10 mouse cellular contexts compared by ENCODE assay signal in genomic region chr9:96916076-96916475, GRCm38 (mm10). TPM values are rescaled to one million over a fixed set of nuclear protein-coding genes. Genes with fewer than 3 reads are reported as not detected.
A peak's percentile ranks its signal among the peaks of the same experiment; 100 is the strongest.
DNase-seq lines count a peak whose midpoint lies in the region; ATAC-seq lines count a peak whose summit lies in the region.
"Had no signal": no experiment of that assay in that cellular context is flagged by ENCODE, and none has a peak within 500 bp of the region (broad histone marks: within the 10 kb centered on the region; RNA-seq: fewer than 3 reads in every experiment).

No protein-coding gene starts in this region.

- H3K4me2 ChIP-seq in forebrain, embryonic 12.5 days = no peak overlapping the region
- no peak overlapping the region for H3K4me2 ChIP-seq in forebrain, embryonic 16.5 days (ENCODE audit: low read length)
- no peak overlapping the region for H3K4me2 ChIP-seq in kidney, embryonic 15.5 days
- no peak overlapping the region for H3K4me2 ChIP-seq in embryonic facial prominence, embryonic 12.5 days (replicated peaks)
- H3K4me2 ChIP-seq in midbrain, embryonic 13.5 days (replicated peaks) = no peak overlapping the region
- H3K4me2 ChIP-seq: embryonic facial prominence, embryonic 13.5 days had no signal

- peaks cover 5% of the 10 kb centered on the region; the same call in 1 of the 2 replicates for H3K4me1 ChIP-seq in forebrain, embryonic 12.5 days
- H3K4me1 ChIP-seq in forebrain, embryonic 16.5 days (replicated peaks; ENCODE audit: control insufficient read depth, insufficient read depth, low read length) = no peaks in the 10 kb centered on the region; the same call in 1 of the 2 replicates
- H3K4me1 ChIP-seq in kidney, embryonic 15.5 days = 0 out of 2 replicates have a peak, but pooled peaks cover 3% of the 10 kb centered on the region
- H3K4me1 ChIP-seq in embryonic facial prominence, embryonic 12.5 days = no peaks in the 10 kb centered on the region
- H3K4me1 ChIP-seq in midbrain, embryonic 13.5 days (replicated peaks) = peaks cover 6% of the 10 kb centered on the region
- H3K4me1 ChIP-seq: embryonic facial prominence, embryonic 13.5 days had no signal

- H3K36me3 ChIP-seq in forebrain, embryonic 12.5 days (replicated peaks) = no peaks in the 10 kb centered on the region
- no peaks in the 10 kb centered on the region for H3K36me3 ChIP-seq in forebrain, embryonic 16.5 days (ENCODE audit: control insufficient read depth, insufficient read depth)
- H3K36me3 ChIP-seq in kidney, embryonic 15.5 days = no peaks in the 10 kb centered on the region
- no peaks in the 10 kb centered on the region for H3K36me3 ChIP-seq in embryonic facial prominence, embryonic 12.5 days
- H3K36me3 ChIP-seq in midbrain, embryonic 13.5 days = no peaks in the 10 kb centered on the region
- H3K36me3 ChIP-seq: embryonic facial prominence, embryonic 13.5 days had no signal

- H3K27me3 ChIP-seq in forebrain, embryonic 12.5 days = no peaks in the 10 kb centered on the region
- no peaks in the 10 kb centered on the region for H3K27me3 ChIP-seq in forebrain, embryonic 16.5 days (replicated peaks; ENCODE audit: control insufficient read depth, insufficient read depth, low read length)
- peaks cover 10% of the 10 kb centered on the region; the same call in 1 of the 2 replicates for H3K27me3 ChIP-seq in kidney, embryonic 15.5 days
- H3K27me3 ChIP-seq in embryonic facial prominence, embryonic 12.5 days = no peaks in the 10 kb centered on the region
- no peaks in the 10 kb centered on the region for H3K27me3 ChIP-seq in midbrain, embryonic 13.5 days
- H3K27me3 ChIP-seq: embryonic facial prominence, embryonic 13.5 days had no signal

- DNase-seq in kidney, postnatal 14 days = no peak
- no peak for DNase-seq in yolk sac, embryonic 10.5 days (ENCODE audit: low spot score)
- no peak for DNase-seq in embryo, embryonic 10 days (ENCODE audit: low spot score)

- 65% methylated on average over 7 of the region's 7 CpGs for WGBS in forebrain, embryonic 12.5 days
- 66% methylated on average over 7 of the region's 7 CpGs for whole genome bisulfite sequencing in forebrain, embryonic 16.5 days
- 39% methylated on average over 7 of the region's 7 CpGs for WGBS in kidney, embryonic 15.5 days
- 41% methylated on average over 7 of the region's 7 CpGs for WGBS in embryonic facial prominence, embryonic 12.5 days
- 55% methylated on average over 7 of the region's 7 CpGs for WGBS in midbrain, embryonic 13.5 days

- H3K27ac ChIP-seq in forebrain, embryonic 12.5 days = no peak overlapping the region
- no peak overlapping the region for H3K27ac ChIP-seq in forebrain, embryonic 16.5 days (ENCODE audit: low read length)
- H3K27ac ChIP-seq in kidney, embryonic 15.5 days = no peak overlapping the region
- H3K27ac ChIP-seq in embryonic facial prominence, embryonic 12.5 days = no peak overlapping the region
- no peak overlapping the region for H3K27ac ChIP-seq in midbrain, embryonic 13.5 days
- H3K27ac ChIP-seq: embryonic facial prominence, embryonic 13.5 days; layer of hippocampus, adult 2 months had no signal

- ATAC-seq in forebrain, embryonic 12.5 days (ENCODE audit: low FRiP score) = peak; percentile 59
- no peak for ATAC-seq in forebrain, embryonic 16.5 days
- ATAC-seq in kidney, embryonic 15.5 days (replicated peaks; ENCODE audit: low FRiP score) = peak; percentile 51
- ATAC-seq in embryonic facial prominence, embryonic 12.5 days (ENCODE audit: insufficient number of reproducible peaks, insufficient read depth, low FRiP score, low TSS enrichment) = peak; percentile 64; the same call in 1 of the 2 replicates
- peak; percentile 46 for ATAC-seq in midbrain, embryonic 13.5 days

- H3K4me3 ChIP-seq in forebrain, embryonic 12.5 days (replicated peaks) = no peak overlapping the region
- H3K4me3 ChIP-seq in forebrain, embryonic 16.5 days (replicated peaks; ENCODE audit: low read length) = no peak overlapping the region
- no peak overlapping the region for H3K4me3 ChIP-seq in kidney, embryonic 15.5 days (replicated peaks)
- no peak overlapping the region for H3K4me3 ChIP-seq in embryonic facial prominence, embryonic 12.5 days
- no peak overlapping the region for H3K4me3 ChIP-seq in midbrain, embryonic 13.5 days (replicated peaks)
- H3K4me3 ChIP-seq: embryonic facial prominence, embryonic 13.5 days; layer of hippocampus, adult 2 months had no signal

- no peak overlapping the region for H3K9ac ChIP-seq in forebrain, embryonic 12.5 days
- no peak overlapping the region for H3K9ac ChIP-seq in forebrain, embryonic 16.5 days (replicated peaks; ENCODE audit: low read depth, low read length)
- H3K9ac ChIP-seq in kidney, embryonic 15.5 days = no peak overlapping the region
- H3K9ac ChIP-seq in embryonic facial prominence, embryonic 12.5 days = no peak overlapping the region
- H3K9ac ChIP-seq in midbrain, embryonic 13.5 days (replicated peaks) = no peak overlapping the region
- H3K9ac ChIP-seq: embryonic facial prominence, embryonic 13.5 days had no signal

- H3K9me3 ChIP-seq in forebrain, embryonic 12.5 days = peaks cover 6% of the 10 kb centered on the region; the same call in 1 of the 2 replicates
- H3K9me3 ChIP-seq in forebrain, embryonic 16.5 days (ENCODE audit: control insufficient read depth, low read length) = no peaks in the 10 kb centered on the region
- no peaks in the 10 kb centered on the region for H3K9me3 ChIP-seq in kidney, embryonic 15.5 days (replicated peaks)
- H3K9me3 ChIP-seq in embryonic facial prominence, embryonic 12.5 days = no peaks in the 10 kb centered on the region
- 0 out of 2 replicates have a peak, but pooled peaks cover 7% of the 10 kb centered on the region for H3K9me3 ChIP-seq in midbrain, embryonic 13.5 days

RNA-seq across cellular contexts. Expression of gene Pxylp1, which starts 23.6 kb away (rescaled TPM):
- 48.5 and 51.2 TPM in 2 replicates for polyA plus RNA-seq in forebrain, embryonic 12.5 days (2016; fragmentation: Nextera tagmentation; extraction: Ambion mirVana)
- polyA plus RNA-seq in forebrain, embryonic 16.5 days (2015; fragmentation: Nextera tagmentation; extraction: Ambion mirVana) = 32.5 and 33.3 TPM in 2 replicates
- polyA plus RNA-seq in kidney, embryonic 15.5 days (2015; fragmentation: Nextera tagmentation; extraction: Ambion mirVana) = 17.0 and 18.8 TPM in 2 replicates
- polyA plus RNA-seq in embryonic facial prominence, embryonic 12.5 days (2016; fragmentation: Nextera tagmentation; extraction: Ambion mirVana) = 25.4 and 25.6 TPM in 2 replicates
- 63.6 and 70.7 TPM in 2 replicates for polyA plus RNA-seq in midbrain, embryonic 13.5 days (2015; fragmentation: Nextera tagmentation; extraction: Ambion mirVana)
